Mouse (Mus musculus) neural tube, embryonic 14.5 days (tissue): ENCODE data around the gene Olfr322. TPM values are rescaled to one million over a fixed set of nuclear protein-coding genes. Genes with fewer than 3 reads are reported as not detected.
A peak's percentile ranks its signal among the peaks of the same experiment; 100 is the strongest.

Experiments
- ATAC-seq: fragments of 200-750 bp; cut with Nextera tagmentation; 2 replicates; pipeline ENCODE4 v1.8.0; 2017; ENCODE audit warnings: low read depth, mild to moderate bottlenecking, moderate TSS enrichment, moderate library complexity
- H3K27ac ChIP-seq: fragments of 300-500 bp; sonication (generic); 2 replicates; pipeline ENCODE4 v1.5.1; 2014; ENCODE audit warnings: low read depth, mild to moderate bottlenecking, control low read depth, low read length, moderate library complexity, mixed read lengths
- H3K27me3 ChIP-seq: fragments of 300-500 bp; sonication (generic); 2 replicates; pipeline ENCODE4 v1.6.1; 2014; ENCODE audit warnings: low read length; ENCODE audit not compliant: control insufficient read depth, insufficient read depth
- H3K36me3 ChIP-seq: fragments of 300-500 bp; sonication (generic); 2 replicates; pipeline ENCODE4 v1.6.1; 2014; ENCODE audit warnings: low read length, mixed read lengths; ENCODE audit not compliant: control insufficient read depth, insufficient read depth
- H3K4me1 ChIP-seq: fragments of 300-500 bp; sonication (generic); 2 replicates; pipeline ENCODE4 v1.6.1; 2014; ENCODE audit warnings: low read length; ENCODE audit not compliant: control insufficient read depth, insufficient read depth
- H3K4me2 ChIP-seq: fragments of 300-500 bp; sonication (generic); 2 replicates; pipeline ENCODE4 v1.6.1; 2014; ENCODE audit warnings: mild to moderate bottlenecking, low read depth, low read length, control low read depth
- H3K4me3 ChIP-seq: fragments of 300-500 bp; sonication (generic); 2 replicates; pipeline ENCODE4 v1.5.1; 2014; ENCODE audit warnings: low read depth, low read length, control low read depth, mixed read lengths
- H3K9ac ChIP-seq: fragments of 300-500 bp; sonication (generic); replicated peaks from 2 replicates; pipeline ENCODE4 v1.6.1; 2014; ENCODE audit warnings: low read depth, mild to moderate bottlenecking, control low read depth, low read length, mixed read lengths
- H3K9me3 ChIP-seq: fragments of 300-500 bp; sonication (generic); 2 replicates; pipeline ENCODE4 v1.6.1; 2016; ENCODE audit warnings: low read length; ENCODE audit not compliant: control insufficient read depth
- WGBS: fragments of 180-500 bp; shearing (Covaris S2); extraction: QIAGEN DNeasy Blood & Tissue Kit; methylation state at CpG from one replicate; pipeline ENCODE4 v1.1.7; 2014; 5-methylcytosine and 5-hydroxymethylcytosine counted together
- polyA plus RNA-seq: library from polyadenylated mRNA; unstranded; fragments of >200 nt; fragmentation: Nextera tagmentation; extraction: Ambion mirVana; gene quantifications from 2 replicates; pipeline ENCODE4 v1.2.1, GENCODE M21; 2014

Gene Olfr322
- polyA plus RNA-seq, 1 experiment from 2014 or later, result not detected

DNA sequence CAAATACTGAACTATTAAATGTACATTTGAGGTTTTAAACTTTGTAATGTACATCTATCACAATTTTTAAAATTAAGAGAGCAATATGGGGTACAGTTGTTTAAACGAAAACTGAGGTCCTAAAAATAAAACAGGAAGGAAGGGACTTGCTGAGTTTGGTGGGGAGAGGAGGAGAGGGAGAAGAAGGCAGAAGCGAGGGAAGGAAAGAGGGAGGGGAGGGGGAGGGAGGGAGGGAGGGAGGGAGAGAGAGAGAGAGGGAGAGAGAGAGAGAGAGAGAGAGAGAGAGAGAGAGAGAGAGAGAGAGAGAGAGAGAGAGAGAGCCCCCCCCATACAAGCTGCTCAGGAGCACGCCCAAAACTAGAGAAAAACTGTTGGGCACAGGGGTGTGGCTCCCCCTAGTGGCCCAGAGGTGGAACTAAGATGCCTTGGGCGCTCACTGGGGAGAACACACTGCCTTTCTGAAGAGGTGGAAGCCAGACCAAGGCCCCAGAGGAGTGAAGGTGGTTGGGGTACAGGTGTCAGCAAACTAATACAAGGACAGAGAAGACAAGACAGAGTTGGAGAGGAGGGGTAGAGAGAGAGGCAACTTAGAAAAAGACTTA, 22.1 kb upstream of the Olfr322 start:
- WGBS, result 29% methylated on average over 3 of the region's 4 CpGs

DNA sequence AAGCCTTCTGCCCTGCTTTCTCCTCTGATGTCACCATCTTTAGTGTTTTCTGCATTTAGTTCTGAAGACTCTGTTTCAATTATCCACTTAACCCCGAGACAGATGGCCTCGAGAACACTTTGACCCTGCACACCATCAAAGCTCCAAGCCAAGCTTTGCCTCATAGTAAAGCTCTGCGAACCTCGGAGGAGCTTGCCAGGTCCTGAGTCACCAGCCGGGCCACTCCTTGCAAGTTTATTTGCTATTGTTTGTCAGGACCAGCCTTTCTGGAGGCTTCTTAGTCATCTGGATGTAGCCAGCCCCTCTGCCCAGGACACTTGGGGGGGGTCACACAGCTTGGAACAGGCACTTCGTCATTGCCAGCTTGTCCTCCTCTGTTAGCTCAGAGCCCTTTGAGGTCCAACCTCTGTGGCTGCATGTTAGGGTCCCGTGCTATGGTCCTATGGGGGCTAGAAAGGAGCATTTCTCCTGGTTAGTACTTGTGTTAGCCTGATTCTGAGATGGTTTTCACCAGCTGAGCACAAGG, 20.3 kb upstream of the Olfr322 start:
- peaks cover 3% of the 10 kb centered on the region; the same call in 1 of the 2 replicates for H3K4me1 ChIP-seq
- no peak for ATAC-seq
- H3K27ac ChIP-seq, result no peak overlapping the region
- no peak overlapping the region for H3K4me3 ChIP-seq
- no peaks in the 10 kb centered on the region for H3K36me3 ChIP-seq
- H3K4me2 ChIP-seq, result no peak overlapping the region
- WGBS, result 66% methylated on average over 7 of the region's 7 CpGs
- no peaks in the 10 kb centered on the region for H3K9me3 ChIP-seq
- H3K9ac ChIP-seq, result no peak overlapping the region
- H3K27me3 ChIP-seq, result peaks cover 4% of the 10 kb centered on the region

More for the DNA sequence above, 22.1 kb upstream of the Olfr322 start:
- ATAC-seq, result no peak
- no peak overlapping the region for H3K9ac ChIP-seq
- no peak overlapping the region for H3K4me3 ChIP-seq
- H3K36me3 ChIP-seq, result no peaks in the 10 kb centered on the region
- peaks cover 3% of the 10 kb centered on the region; the same call in 1 of the 2 replicates for H3K4me1 ChIP-seq
- H3K27me3 ChIP-seq, result no peaks in the 10 kb centered on the region
- H3K27ac ChIP-seq, result no peak overlapping the region
- H3K9me3 ChIP-seq, result no peaks in the 10 kb centered on the region
- H3K4me2 ChIP-seq, result no peak overlapping the region

DNA sequence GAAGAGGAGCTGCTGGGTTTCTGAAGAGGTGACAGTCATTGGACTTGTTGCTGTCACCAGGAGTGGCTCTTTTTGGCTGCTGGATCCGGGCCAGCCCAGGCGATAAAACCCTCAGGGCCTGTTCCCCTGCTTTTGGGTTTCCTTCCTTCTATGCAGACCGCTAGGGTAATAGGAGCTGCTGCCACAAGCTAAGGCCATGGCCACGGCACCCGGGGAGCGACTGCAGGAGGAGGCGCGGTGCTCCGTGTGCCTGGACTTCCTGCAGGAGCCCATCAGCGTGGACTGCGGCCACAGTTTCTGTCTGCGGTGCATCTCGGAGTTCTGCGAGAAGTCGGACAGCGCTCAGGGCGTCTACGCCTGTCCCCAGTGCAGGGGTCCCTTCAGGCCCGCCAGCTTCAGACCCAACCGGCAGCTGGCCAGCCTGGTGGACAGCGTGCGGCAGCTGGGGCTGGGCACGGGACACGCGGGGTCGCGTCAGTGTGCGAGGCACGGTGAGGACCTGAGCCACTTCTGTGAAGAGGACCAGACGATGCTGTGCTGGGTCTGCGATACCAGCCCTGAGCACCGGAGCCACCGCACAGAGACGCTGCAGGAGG, 18.2 kb upstream of the Olfr322 start, which contains the start of gene Trim58:
TSS of gene Trim58 (plus strand) at position 194 of the 596 bp plus-strand sequence.
- Histone ChIP-seq H3K27me3 (peaks cover 4% of the 10 kb centered on the region), H3K4me3 (peak within 1 kb of the TSS; percentile 37), H3K4me2 (peak within 1 kb of the TSS; percentile 59), H3K9me3 (no peaks in the 10 kb centered on the region), H3K4me1 (peaks cover 3% of the 10 kb centered on the region; the same call in 1 of the 2 replicates), H3K27ac (no peak within 1 kb of the TSS), H3K9ac (peak within 1 kb of the TSS; percentile 53), H3K36me3 (no peaks in the 10 kb centered on the region)
- 2% methylated on average over 34 of the region's 34 CpGs for WGBS
- ATAC-seq, result no peak

DNA sequence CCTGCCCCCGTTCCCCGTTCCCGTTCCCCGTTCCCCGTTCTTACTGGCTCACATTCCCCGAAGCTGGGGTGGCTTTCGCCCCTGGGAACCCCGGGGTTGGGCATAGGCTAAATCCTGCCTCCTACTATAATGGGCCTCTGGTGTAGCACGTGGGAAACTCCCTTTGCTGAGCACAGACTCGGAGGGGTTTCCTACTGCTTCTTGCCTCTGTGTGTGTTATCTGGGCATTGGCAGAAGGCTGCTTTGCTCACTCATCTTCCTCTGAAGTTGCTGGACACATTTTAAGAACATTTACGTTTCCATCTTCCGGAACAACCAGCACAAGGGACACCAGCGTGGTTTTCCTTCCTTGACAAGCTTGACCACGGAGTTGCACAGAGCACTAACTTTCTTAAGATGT, 17.5 kb upstream of the Olfr322 start:
- WGBS, result 32% methylated on average over 14 of the region's 14 CpGs
- Histone ChIP-seq H3K4me3 (peak overlapping the region; percentile 37; the same call in 1 of the 2 replicates), H3K9me3 (no peaks in the 10 kb centered on the region), H3K27me3 (peaks cover 4% of the 10 kb centered on the region), H3K4me1 (peaks cover 3% of the 10 kb centered on the region; the same call in 1 of the 2 replicates), H3K9ac (no peak overlapping the region), H3K36me3 (no peaks in the 10 kb centered on the region), H3K27ac (no peak overlapping the region), H3K4me2 (peak overlapping the region; percentile 59)
- ATAC-seq, result no peak

DNA sequence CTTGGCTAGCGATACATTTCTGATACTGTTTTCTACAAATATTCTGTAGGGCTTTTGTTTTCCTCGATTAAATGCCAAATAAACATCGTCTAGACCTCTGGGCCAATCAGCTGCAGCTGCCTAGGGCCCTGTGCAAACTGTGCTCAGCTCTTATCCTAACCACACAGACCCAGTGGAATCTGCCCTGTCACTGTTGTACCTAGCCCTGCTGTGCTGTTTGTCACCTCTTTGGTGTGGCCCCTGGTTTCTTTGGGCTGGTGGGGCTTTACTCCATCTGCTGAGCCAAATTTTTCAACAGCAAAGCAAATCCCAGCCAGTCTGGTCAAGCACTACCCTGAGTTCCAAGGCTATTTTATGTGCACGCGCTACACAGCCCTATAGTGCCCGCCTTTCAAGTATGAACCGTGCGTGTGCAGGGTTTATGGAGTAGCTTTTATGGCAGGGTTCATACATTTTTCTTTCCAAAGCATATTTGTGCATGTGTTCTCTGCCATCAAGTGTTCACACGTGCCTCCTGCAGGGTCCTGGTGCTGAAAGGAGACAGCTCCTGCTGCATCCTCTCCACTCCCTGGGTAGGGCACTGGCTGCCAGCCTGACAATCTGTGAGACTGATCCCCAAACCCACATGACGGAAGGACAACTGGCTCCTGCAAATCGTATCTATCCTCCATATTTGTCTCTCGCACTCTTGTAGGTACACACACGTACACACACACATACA, 16.8 kb upstream of the Olfr322 start:
- Histone ChIP-seq H3K9me3 (no peaks in the 10 kb centered on the region), H3K27me3 (peaks cover 4% of the 10 kb centered on the region), H3K36me3 (no peaks in the 10 kb centered on the region), H3K4me3 (no peak overlapping the region), H3K27ac (no peak overlapping the region), H3K4me2 (no peak overlapping the region), H3K4me1 (peaks cover 3% of the 10 kb centered on the region; the same call in 1 of the 2 replicates), H3K9ac (no peak overlapping the region)
- WGBS, result 88% methylated on average over 13 of the region's 13 CpGs
- ATAC-seq, result no peak

DNA sequence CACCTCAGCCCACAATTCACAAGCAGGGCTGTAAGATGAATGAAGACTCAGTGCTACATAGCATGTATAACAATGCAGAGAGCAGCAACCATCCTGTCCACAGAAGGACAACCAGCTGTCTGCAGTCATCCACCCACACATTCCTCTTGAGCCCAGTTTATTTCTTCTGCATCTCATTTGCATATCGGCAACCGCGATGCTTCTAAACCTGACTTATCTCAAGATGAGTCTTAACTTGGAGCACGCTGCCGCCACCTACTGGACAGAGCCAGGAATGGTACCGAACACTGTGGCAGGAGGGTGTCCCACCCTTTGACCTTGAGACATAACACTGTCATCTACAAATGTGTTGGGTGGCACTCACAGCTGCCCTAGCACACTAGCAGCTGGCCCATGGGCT, 15.2 kb upstream of the Olfr322 start:
- ATAC-seq, result no peak
- peaks cover 3% of the 10 kb centered on the region; the same call in 1 of the 2 replicates for H3K4me1 ChIP-seq

DNA sequence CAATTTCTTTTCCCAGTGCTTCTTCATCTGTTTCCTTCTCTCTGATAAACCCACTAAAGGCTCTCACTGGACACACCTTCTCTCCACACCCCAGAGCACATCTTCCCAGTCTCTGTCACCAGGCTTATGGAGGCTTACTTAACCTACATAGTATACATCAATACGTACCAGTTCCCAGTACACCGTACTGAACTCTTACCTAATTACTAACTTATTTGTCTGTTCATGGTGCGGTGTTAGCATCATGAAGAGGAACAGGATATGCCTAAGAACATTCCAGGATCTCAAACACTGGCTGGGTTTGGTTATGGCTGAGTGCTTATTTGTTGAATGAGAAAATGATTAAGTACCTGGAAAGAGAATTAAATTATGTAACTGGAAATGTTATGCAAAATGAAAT, 3.4 kb upstream of the Olfr322 start:
- ATAC-seq, result no peak
- H3K9ac ChIP-seq, result no peak overlapping the region
- no peak overlapping the region for H3K27ac ChIP-seq
- WGBS, result 88% methylated on average over 3 of the region's 3 CpGs
- H3K4me1 ChIP-seq, result no peaks in the 10 kb centered on the region
- no peaks in the 10 kb centered on the region for H3K36me3 ChIP-seq
- H3K27me3 ChIP-seq, result no peaks in the 10 kb centered on the region
- H3K9me3 ChIP-seq, result no peaks in the 10 kb centered on the region
- H3K4me2 ChIP-seq, result no peak overlapping the region
- no peak overlapping the region for H3K4me3 ChIP-seq

More for the DNA sequence above, 15.2 kb upstream of the Olfr322 start:
- no peak overlapping the region for H3K27ac ChIP-seq
- no peaks in the 10 kb centered on the region for H3K36me3 ChIP-seq
- H3K27me3 ChIP-seq, result peaks cover 4% of the 10 kb centered on the region
- no peaks in the 10 kb centered on the region for H3K9me3 ChIP-seq
- no peak overlapping the region for H3K4me2 ChIP-seq
- H3K4me3 ChIP-seq, result no peak overlapping the region
- 34% methylated on average over 6 of the region's 6 CpGs for WGBS
- no peak overlapping the region for H3K9ac ChIP-seq

DNA sequence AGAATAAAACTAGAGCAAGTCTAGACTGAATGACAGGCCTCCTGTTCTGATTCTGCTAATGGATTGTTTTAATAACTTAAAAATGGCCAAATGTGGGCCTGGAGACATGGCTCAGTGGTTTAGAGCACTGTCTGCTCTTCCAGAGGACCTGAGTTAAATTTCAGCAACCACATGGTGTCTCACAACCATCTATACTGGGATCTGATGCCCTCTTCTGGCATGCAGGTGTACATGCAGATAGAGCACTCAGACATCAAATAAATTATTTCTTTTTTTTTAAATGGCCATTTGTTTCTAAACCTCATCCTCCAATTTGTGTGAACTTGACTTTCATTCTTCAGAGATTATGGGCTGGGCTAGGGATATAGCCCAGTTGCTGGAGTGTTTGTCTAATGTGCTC, 10.7 kb downstream of the Olfr322 start:
- Histone ChIP-seq H3K27me3 (no peaks in the 10 kb centered on the region), H3K36me3 (no peaks in the 10 kb centered on the region), H3K4me1 (no peaks in the 10 kb centered on the region), H3K4me3 (no peak overlapping the region), H3K9me3 (no peaks in the 10 kb centered on the region), H3K4me2 (no peak overlapping the region), H3K27ac (no peak overlapping the region), H3K9ac (no peak overlapping the region)
- ATAC-seq, result no peak

DNA sequence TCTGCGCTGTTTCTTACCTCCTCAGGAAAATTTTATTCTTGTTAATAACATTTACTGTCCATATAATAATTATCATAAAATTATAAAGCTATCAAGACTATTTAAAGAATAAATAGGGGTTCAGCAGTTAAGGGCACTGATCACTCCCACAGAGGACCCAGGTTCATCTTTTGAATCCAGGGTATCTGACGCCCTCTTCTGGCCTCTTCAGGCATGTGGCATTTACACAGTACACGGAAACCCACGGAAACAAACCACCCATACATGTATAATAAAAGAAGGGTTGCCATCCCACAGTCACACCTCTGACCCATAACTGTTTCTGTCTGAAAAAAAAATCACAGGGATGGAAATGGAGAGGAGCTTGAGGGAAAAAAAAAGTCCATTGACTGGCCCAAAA, 13.2 kb downstream of the Olfr322 start:
- Histone ChIP-seq H3K4me2 (no peak overlapping the region), H3K27me3 (no peaks in the 10 kb centered on the region), H3K4me1 (no peaks in the 10 kb centered on the region), H3K36me3 (no peaks in the 10 kb centered on the region), H3K9me3 (no peaks in the 10 kb centered on the region), H3K9ac (no peak overlapping the region), H3K4me3 (no peak overlapping the region), H3K27ac (no peak overlapping the region)
- 52% methylated on average over 4 of the region's 4 CpGs for WGBS
- ATAC-seq, result no peak
